Mouse (Mus musculus) embryo, embryonic 9.5 days (tissue): ENCODE data around the gene Tbx2.

Source experiments
- DNase-seq: peaks from one replicate; pipeline ENCODE4 v3.0.0-alpha.2; 2017; ENCODE audit errors: extremely low spot score

Tbx2 gene

GRCm38 (mm10) chr11:85825823-85826222, 6.5 kb upstream of the Tbx2 start:
- no peak for DNase-seq

DNA sequence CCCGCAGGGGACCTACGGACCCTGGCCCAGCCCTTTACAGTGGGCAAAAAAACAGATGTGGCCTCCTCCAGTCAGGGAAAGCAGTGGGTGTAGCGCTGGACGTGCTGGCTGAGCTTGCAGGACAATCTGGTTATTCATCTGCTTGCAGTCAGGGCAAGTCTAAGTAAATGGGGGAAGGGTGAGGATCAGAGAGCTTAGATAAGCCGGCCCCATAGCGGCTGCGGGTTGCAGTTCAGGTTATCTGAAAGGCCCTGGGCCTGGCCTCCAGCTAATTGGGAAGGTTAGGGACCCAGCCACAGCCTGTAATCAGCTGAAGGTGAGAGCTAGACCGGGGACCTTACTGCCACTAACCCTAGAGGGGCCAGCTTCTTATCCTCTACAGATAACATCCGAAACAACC, 5.0 kb upstream of the Tbx2 start:
- peak; percentile 46 for DNase-seq

DNA sequence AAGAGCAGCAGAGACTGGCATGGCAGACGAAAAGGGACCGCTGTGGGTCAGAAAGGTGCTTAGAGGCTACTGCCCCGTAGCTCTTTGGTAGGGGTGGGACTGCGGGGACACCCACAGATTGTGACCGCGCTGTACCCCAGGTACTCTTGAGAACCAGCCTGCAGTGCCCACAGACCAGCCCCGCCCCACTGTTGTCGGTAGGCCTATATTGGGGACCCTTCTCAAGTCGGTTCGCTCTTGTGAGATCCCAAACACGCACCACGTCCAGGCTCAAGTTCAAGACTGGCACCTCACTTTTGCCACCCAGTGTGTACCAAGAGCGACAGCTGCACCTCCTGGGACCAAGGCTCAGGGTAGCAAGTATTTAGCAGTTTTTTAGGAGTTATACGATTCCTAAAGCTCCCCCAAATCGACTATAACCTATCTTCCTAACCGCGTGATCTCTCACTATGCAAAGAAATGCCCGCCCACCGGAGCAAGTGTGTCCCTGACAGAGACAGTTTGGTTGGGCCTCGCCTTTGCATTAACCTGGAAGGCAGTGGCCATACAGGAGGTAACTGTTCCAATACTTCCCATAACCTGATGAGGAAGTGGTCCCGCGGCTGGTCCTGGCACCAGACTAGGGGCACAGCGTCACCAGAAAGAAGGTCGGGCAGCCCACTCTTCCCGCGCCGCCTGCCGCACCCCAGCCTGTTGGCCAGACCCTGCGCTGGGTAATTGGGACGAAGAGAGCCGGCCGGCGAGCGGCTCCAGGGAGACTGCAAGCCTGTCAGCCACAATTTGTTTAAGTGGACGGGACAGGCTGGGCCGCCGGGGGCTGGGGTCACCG, 3.4 kb upstream of the Tbx2 start:
- DNase-seq, result no peak

DNA sequence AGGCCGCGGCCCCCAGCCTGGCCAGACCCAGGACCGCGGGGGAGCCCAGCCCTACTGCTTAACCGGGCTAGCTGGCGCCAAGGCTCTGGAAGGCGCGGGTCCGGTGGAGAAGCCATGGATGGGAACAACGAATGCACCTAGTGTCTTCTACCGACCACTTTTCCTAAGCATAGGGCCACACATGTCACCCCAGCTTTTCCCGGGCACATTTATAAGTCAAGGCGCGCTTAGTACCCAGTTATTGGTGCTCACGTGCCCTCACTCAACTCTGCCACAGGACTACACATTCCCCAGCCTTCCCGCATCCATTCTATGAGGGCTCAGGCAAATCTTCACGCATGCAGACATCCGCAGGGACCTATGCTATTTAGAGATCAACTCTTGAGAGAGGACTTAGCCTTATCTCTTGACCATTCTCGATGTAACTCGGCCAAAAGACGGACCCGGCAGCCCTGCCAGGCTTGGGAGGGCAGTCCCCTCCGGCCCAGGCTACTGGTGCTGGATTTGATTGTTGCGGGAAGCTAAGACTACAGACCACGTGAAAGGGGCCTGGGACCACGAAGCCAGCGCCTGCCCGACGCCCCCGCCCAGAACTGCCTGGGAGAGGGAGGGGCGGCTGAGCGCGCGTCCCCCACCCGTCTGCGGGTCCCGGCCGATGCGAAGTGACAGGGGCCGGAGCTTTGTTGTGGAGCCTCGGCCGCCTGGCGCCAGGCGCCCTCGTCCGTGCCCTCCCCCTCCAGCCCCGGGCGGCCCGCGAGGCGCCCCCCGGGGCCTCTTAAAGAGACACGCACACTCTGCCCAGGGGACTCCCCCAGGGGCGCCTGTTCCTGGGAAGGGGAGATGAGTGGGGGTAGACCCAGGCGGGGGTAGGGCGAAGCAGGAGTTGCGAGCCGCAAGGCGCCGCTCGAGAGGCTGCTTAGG, 2.6 kb upstream of the Tbx2 start:
- peak; percentile 70 for DNase-seq

DNA sequence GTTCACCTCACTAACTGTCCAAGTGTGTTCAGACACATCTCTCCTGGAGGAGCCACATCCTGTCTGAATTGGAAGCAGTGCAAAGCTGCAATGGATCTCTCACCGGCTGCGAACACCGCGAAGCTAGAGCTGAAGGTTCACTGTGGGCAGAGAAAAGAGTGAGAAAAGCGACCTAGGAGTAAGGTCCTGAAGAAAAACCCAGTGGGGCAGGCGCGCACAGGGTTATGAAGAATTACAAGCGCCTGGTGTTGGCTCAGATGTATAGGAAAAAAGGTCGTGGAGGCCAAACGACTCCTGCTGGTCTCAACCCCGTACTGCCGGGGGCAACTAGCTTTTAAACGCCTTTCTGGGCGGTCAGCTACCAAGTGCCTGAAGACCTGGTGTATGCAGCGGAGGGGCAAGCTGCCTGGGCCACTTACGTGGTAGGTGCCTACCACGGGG, 1.4 kb upstream of the Tbx2 start:
- peak; percentile 72 for DNase-seq

- peak; percentile 46 for DNase-seq
These were observed 608 bp upstream of the Tbx2 start for GRCm38 (mm10) chr11:85831656-85832230.

DNA sequence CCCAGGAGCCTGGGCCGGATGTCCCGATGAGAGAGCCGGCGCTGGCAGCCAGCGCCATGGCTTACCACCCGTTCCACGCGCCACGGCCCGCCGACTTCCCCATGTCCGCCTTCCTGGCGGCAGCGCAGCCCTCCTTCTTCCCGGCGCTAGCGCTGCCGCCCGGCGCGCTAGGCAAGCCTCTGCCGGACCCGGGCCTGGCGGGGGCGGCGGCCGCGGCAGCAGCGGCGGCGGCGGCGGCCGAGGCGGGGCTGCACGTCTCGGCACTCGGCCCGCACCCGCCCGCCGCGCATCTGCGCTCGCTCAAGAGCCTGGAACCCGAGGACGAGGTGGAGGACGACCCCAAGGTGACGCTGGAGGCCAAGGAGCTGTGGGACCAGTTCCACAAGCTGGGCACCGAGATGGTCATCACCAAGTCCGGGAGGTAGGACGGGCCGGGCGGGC, 750 bp downstream of the Tbx2 start:
- DNase-seq, result peak; percentile 68

DNA sequence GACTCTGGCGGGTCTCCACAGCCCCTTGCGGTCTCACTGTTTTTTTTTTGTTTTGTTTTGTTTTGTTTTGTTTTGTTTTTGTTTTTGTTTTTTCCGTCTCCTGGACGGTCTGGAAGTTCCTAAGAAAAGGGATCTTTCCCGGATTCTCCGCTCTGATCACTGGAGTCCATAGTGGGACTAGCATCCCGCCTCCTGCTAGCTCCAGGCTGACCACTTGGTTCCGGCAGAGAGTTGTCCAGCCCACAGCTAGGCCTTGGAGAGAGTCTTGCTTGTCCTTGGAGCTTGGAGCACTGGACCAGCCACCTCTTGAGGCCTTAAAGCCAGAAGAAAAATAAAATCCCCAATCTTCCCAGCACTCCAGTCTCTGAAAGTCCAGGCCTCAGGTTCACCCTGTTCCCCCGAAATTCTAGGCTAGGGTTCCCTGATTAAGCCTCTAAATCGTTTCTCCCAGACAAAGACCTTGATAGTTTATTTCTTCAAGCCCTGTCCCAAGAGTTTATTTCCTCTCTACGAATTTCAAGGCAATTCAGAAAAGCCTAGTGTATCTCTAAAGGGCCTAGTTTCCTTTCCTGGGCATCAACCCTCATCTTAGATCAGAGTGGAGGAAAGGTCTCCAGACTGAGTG, 1.5 kb downstream of the Tbx2 start:
- peak; percentile 54 for DNase-seq

- DNase-seq, result peak; percentile 47
These were observed 2.1 kb downstream of the Tbx2 start for GRCm38 (mm10) chr11:85834386-85834931.

- DNase-seq, result no peak
These were observed 2.8 kb downstream of the Tbx2 start for GRCm38 (mm10) chr11:85835001-85835752.

DNA sequence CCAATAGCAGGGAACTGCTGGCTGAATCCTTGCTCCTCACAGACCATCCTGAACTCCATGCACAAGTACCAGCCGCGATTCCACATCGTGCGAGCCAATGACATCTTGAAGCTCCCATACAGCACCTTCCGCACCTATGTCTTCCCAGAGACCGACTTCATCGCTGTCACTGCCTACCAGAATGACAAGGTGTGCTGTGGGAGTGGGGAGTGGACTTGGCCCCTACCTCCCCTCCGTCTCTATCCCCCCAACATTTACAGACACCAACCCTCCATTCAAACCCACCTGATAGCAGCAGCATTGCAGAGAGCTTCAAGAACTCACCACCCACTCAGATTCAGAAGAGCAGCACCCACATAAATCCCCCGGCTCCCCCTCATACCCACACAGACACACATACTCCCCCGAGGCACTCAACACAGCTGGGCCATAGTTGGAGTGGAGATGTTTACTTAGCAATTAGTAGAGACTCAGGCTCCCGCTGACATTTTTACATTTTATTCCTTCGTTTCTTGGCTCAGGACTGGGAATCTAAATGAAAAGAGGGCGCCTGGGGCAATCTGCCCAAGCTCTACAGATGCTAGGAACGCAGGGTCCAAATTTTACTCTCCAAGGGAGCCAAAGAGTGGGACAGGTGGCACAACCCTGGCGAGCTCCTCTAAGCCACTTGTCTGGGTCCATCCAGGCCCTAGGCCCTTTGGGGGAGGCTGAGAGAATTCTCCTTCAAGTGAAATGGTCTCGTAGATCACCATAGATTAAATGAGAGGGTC, 3.6 kb downstream of the Tbx2 start:
- DNase-seq, result no peak

DNA sequence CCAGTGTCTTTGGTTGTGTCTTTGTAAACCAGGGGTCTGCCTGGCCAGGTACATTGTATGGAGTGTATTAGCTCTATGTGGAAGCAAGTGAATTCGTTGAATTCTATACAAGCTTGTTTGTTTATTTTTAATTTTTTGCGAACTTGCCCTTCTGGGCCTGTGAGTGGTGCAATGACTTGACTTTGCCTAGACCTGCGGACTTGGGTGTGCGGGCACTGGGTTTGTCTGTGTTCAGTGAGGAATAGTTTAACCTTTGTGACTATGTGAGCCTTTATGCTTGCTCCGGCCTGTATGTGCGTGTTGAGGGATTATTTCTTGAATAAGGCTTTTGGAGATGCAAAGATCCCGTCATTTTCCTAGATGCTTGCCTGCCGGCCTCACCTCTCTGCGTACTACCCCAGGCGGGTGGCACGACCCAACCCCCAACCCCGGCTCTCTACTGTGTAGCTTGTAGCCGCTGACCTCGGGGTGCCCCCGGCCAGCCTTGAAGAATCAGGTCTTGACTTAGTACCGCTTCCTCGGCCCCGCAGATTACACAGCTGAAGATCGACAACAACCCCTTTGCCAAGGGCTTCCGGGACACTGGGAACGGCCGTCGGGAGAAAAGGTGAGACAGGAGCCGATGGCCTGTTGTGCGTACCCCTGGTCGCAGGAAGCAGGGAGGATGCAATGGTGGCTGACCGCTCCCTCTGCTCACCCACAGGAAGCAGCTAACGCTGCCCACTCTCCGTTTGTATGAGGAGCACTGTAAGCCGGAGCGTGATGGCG, 4.4 kb downstream of the Tbx2 start:
- peak; percentile 55 for DNase-seq

GRCm38 (mm10) chr11:85837291-85837647, 4.9 kb downstream of the Tbx2 start:
- no peak for DNase-seq

- DNase-seq, result peak; percentile 67
These were observed 5.5 kb downstream of the Tbx2 start for GRCm38 (mm10) chr11:85837648-85838423.

- peak; percentile 39 for DNase-seq
These were observed 6.3 kb downstream of the Tbx2 start for GRCm38 (mm10) chr11:85838424-85839257.

GRCm38 (mm10) chr11:85839258-85840030, 7.1 kb downstream of the Tbx2 start:
- DNase-seq, result no peak
